Mouse (Mus musculus): ENCODE measurements around the gene Olfr152.

The Olfr152 gene

DNA sequence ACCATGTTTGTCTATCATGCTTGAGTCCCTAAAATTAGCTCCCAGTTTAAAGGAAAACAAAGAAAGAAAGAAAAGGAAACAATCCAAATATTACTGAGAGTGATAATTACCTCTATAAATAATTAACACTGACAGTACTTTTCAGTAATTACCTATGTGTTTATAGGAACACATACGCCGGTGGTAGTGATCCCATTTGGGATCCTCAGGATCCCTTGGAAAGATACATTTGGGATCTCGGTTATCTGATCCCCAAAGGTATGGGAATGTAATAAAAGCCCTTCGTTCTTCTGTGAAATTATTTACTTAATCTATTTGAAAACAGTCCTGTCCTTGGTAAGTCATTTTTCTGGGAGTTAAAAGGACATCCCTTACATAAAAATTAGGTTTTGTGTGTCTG lies at the start of gene Olfr152:
Gene Olfr152, plus strand, starts transcription at position 301 of the 400 bp plus-strand sequence.
- in situ Hi-C loops (cut with MboI, MseI) = no loop called here

DNA sequence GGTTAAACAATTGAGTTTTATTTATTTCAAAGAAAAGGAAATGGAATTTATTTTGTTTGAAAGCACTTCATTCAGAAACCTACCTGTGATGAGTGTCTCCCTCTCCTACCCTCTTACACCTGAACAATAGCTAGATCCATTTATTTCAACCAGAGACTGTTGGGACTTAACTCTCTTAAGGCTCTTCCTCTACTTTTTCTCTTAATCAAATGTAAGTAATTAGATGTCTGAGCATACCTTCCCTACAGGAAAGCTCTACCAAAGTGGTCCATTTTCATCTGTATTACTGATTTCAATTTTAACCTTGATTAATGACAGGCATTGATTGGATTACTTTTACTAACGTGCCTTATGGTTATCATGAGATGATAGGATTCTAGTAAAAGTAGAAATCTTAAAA lies 39.4 kb upstream of the Olfr152 start, which contains the start of gene Olfr1138:
Gene Olfr1138, minus strand, starts transcription at position 101 of the 400 bp plus-strand sequence.
- in situ Hi-C loops (cut with MboI, MseI) = no loop called here

DNA sequence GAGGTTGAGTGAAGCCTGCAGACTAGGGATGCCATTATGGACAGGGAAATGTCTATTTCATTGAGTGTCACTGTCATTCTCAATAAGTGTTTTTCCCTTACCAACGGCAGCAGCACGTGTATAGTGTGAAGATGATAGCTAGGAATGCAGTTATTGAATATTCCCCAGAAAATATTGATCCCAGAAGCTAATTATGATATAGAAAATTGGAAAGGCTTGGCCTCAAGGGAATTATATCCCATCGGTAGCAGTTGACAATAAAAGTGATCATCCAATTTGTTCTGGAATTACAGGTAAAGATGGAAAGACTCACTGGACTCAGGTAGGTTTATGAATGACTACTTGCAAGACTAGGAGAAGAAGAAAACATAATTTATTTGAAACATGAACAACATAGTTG lies 35.8 kb upstream of the Olfr152 start, which contains the start of gene Olfr1140:
Gene Olfr1140, plus strand, starts transcription at position 301 of the 400 bp plus-strand sequence.
- in situ Hi-C loops (cut with MboI, MseI) = no loop called here

DNA sequence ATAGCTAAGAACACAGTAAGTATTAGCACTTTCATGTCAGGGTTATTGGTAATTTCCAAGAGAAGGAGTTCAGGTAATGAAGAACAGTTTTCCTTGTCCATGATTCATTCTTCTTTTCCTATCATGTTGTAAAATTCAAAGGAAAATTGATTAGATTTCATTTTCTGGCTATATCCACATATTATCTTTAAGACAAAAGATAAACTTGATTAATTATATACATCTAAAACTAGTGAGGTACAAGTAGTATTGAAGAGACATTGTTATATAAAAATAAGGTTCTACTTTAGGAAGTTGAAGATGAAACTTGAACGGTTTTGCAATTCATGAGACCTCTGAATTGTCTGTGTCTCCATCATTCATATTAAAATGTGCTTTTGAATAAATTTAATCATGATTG lies 25.4 kb upstream of the Olfr152 start, which contains the start of gene Olfr1141:
Gene Olfr1141, minus strand, starts transcription at position 101 of the 400 bp plus-strand sequence.
- in situ Hi-C loops (cut with MboI, MseI) = no loop called here

DNA sequence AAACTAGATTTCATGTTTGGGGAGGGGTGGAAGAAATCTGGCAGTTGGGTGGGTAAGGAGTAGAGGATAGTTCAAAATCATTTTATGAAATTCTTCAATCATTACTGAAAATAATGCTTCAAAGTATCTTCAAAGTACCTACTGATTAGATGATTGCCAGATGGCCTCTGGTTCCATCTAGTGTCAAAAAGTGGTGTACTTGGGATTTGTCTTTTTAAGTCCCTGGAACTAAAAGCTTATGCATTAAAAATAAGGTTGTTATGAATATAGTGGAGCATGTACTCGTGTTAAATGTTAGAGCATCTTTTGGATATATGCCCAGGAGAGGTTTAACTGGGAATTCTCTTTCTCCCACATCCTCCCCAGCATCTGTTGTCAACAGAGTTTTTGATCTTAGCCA lies 3.1 kb upstream of the Olfr152 start:
- in situ Hi-C loops (cut with MboI, MseI) = no loop called here

DNA sequence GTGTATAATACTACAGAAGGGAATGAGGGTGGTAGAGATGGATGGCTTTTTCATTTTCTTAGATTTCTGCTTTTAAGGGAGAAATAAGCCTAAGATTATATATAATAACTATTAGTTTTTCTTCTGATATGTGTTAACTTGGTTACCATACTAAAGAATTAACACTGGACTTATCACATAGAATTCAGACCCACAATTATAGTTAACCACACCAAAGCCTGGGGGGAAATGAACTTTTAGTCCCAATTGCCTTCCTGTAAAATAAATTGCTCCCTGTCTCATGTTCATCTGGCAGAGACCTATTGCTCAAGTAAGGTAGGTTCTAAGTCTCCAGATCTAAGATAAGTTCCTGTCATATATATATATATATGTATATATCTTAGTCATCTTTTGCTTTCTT lies 21.0 kb downstream of the Olfr152 start, which contains the start of gene Olfr1143:
Gene Olfr1143, plus strand, starts transcription at position 301 of the 400 bp plus-strand sequence.
- in situ Hi-C loops (cut with MboI, MseI) = loop anchor here in 1 of 2 experiments (10.0 kb wide), 1 partner anchor 535 kb away; the partner anchor contains the start of gene Olfr1116

DNA sequence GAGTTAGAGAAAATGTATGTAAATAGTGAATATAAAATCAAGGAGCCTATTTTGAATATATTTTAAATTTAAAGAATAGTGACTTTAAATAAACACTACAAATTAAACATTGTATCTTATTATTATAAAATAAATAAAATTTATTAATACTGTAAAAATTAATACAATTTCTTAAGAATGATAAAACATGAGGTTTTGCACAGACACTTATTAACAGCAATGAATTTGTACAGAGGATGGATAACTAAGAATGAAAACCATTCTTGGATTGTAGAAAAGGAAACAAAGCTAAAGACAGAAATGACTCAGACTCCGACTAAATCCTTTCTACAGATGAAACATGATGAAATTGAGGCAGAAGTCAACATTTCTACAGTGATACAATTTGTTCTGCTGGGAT lies 30.2 kb downstream of the Olfr152 start, which contains the start of gene Olfr1145:
Gene Olfr1145, plus strand, starts transcription at position 301 of the 400 bp plus-strand sequence.
- in situ Hi-C loops (cut with MboI, MseI) = loop anchor here in 1 of 2 experiments (10.0 kb wide), 1 partner anchor 545 kb away; the partner anchor contains the start of gene Olfr1116

DNA sequence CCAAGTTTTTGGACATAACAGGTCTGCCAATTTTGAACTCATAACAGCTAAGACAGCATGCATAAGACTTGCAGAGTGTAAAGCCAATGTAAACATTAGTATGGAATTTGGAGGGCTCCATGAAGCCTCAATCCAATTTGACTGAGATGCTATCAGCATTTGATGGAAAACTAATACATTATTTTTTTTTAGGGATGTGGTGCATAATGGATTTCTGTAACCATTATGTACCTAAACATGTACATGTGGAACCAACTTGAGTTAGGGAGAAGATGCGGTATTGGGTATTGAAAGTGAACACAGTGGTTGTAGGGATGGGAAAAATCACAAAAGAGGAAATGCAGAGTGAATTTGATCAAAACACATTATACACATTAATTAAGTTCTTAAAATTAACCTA lies 51.0 kb downstream of the Olfr152 start, which contains the start of gene Olfr1148:
Gene Olfr1148, plus strand, starts transcription at position 301 of the 400 bp plus-strand sequence.
- in situ Hi-C loops (cut with MboI, MseI) = no loop called here

Measured in T-helper 17 cell (primary cell).